Mouse (Mus musculus) liver, adult 2 months (tissue): ENCODE results near the gene Doxl2. TPM values are rescaled to one million over a fixed set of nuclear protein-coding genes. Genes with fewer than 3 reads are reported as not detected.
"Not testable (repeated sequence)": the region's sequence is repeated elsewhere in the genome, so short reads cannot be mapped to it uniquely, and the experiment has no call there.

Source experiments
- DNase-seq: peaks from one replicate; pipeline ENCODE4 v3.0.0-alpha.2; 2011; ENCODE audit warnings: low read depth, low spot score; ENCODE audit errors: extremely low read depth
- H3K27ac ChIP-seq: fragments of 200-500 bp; replicated peaks from 2 replicates; pipeline ENCODE4 v1.5.1; 2012; ENCODE audit warnings: low read depth, mild to moderate bottlenecking, control low read depth, inconsistent platforms, low read length; ENCODE audit not compliant: insufficient read depth
- H3K27me3 ChIP-seq: fragments of 200-500 bp; 2 replicates; pipeline ENCODE4 v1.6.1; 2012; ENCODE audit warnings: mild to moderate bottlenecking, moderate library complexity, low read length, inconsistent platforms; ENCODE audit not compliant: control insufficient read depth, insufficient read depth
- H3K36me3 ChIP-seq: fragments of 200-500 bp; 2 replicates; pipeline ENCODE4 v1.6.1; 2012; ENCODE audit warnings: low read length, inconsistent platforms; ENCODE audit not compliant: control insufficient read depth, insufficient read depth
- H3K4me1 ChIP-seq: fragments of 200-500 bp; 2 replicates; pipeline ENCODE4 v1.6.1; 2011; ENCODE audit warnings: low read length; ENCODE audit not compliant: control insufficient read depth, insufficient read depth
- H3K4me3 ChIP-seq: fragments of 200-500 bp; 2 replicates; pipeline ENCODE4 v1.5.1; 2011; ENCODE audit warnings: low read depth, mild to moderate bottlenecking, control low read depth, low read length, moderate library complexity; ENCODE audit not compliant: insufficient read depth
- H3K79me2 ChIP-seq: fragments of 200-500 bp; 2 replicates; pipeline ENCODE4 v1.6.1; 2012; ENCODE audit warnings: inconsistent platforms, mild to moderate bottlenecking, low read length, moderate library complexity; ENCODE audit not compliant: control insufficient read depth, insufficient read depth
- H3K9ac ChIP-seq: fragments of 200-500 bp; 2 replicates; pipeline ENCODE4 v1.6.1; 2012; ENCODE audit warnings: low read depth, mild to moderate bottlenecking, control low read depth, inconsistent platforms, low read length
- CTCF ChIP-seq: fragments of 200-500 bp; IDR thresholded peaks from 2 replicates; pipeline ENCODE4 v1.5.1; 2011; ENCODE audit warnings: low read depth, low read length, control low read depth
- POLR2A ChIP-seq: fragments of 200-500 bp; IDR thresholded peaks from 2 replicates; pipeline ENCODE4 v1.6.1; 2011; ENCODE audit warnings: low read length, control low read depth; ENCODE audit not compliant: insufficient read depth; ENCODE audit errors: extremely low read depth
- WGBS: fragments of 180-500 bp; shearing (Covaris S2); methylation state at CpG from one replicate; pipeline ENCODE4 v1.1.7; 2018; 5-methylcytosine and 5-hydroxymethylcytosine counted together
- polyA plus RNA-seq: library from polyadenylated mRNA; depleted of rRNA; stranded (reverse); fragments of >200 nt; gene quantifications from 2 replicates; pipeline ENCODE4 v1.2.3, GENCODE M21; 2012
- total RNA-seq: library from RNA; depleted of rRNA; stranded (reverse); fragments of >200 nt; gene quantifications from 2 replicates; pipeline ENCODE4 v1.2.3, GENCODE M21; 2014

Doxl2 gene
- total and polyA plus RNA-seq, 2 experiments, result not detected

DNA sequence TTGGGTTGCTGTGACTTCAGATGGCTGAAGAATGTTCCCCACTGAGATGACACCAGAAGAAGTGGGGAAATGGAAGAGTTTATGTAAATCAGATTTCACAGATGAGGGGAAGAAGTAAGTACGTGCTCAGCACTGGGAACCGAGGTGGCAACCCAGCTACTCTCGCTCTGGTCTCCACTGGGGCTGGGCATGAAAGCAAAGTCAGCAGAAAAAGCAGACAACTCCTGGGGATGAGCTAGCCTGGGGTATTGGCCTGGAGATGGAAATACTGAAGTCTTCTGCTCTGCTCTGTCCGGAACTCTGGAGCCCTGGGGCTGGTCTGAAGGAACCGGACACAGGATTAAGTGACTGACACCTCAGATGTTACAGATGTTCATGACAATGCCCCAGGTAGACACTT lies 20.6 kb upstream of the Doxl2 start:
- TF ChIP-seq CTCF (no peak), POLR2A (no peak)
- H3K4me1 ChIP-seq, result no peaks in the 10 kb centered on the region
- 91% methylated on average over 5 of the region's 5 CpGs for WGBS
- H3K27me3 ChIP-seq, result no peaks in the 10 kb centered on the region
- no peak overlapping the region for H3K27ac ChIP-seq
- no peak overlapping the region for H3K4me3 ChIP-seq
- H3K36me3 ChIP-seq, result no peaks in the 10 kb centered on the region
- no peaks in the 10 kb centered on the region for H3K79me2 ChIP-seq
- no peak overlapping the region for H3K9ac ChIP-seq
- no peak for DNase-seq

DNA sequence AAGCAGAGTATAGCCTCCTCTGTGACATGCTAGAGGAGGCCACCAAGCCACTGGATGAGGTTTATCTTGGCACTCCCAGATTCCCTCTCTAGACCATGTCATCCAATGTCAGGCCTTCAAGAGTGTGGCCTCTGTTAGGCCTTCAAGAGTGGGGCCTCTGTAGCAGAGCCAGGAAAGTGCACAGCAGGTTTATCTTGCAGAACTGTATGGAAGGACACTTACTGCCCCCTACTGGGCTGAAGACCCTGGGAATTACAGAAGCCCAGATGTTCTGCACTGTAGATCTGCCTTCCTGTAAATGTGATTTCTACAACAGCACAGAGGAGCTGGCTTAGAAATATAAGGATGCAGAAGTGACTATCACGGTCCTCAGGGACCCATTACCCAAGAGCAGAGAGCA lies 19.8 kb upstream of the Doxl2 start:
- WGBS, result 34% methylated on average over 1 of the region's 1 CpGs
- Histone ChIP-seq H3K27ac (no peak overlapping the region), H3K4me3 (no peak overlapping the region), H3K27me3 (no peaks in the 10 kb centered on the region), H3K36me3 (no peaks in the 10 kb centered on the region), H3K79me2 (no peaks in the 10 kb centered on the region), H3K9ac (no peak overlapping the region), H3K4me1 (no peaks in the 10 kb centered on the region)
- peak; percentile 37 for DNase-seq
- TF ChIP-seq POLR2A (no peak), CTCF (peak; percentile 56)

DNA sequence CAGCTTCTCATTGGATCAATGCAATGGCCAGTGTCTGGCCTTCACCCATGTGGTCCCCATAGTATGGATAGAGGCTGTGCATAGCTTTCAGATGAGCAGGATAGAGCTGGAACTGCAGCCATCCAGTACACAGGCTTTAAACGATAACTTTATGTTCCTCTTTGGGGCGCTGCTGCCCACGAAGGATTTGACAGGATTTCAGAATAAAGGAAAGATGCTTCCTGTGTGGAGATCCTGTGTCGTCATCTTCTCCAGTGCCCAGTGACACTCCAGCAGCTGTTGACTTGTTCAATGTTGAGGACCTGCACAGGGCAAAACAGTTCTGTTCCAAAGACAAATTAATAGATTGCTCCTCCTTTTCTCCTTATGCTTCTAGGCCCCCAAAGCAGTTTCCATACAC lies 18.0 kb upstream of the Doxl2 start:
- Histone ChIP-seq H3K4me3 (no peak overlapping the region), H3K4me1 (no peaks in the 10 kb centered on the region), H3K27me3 (no peaks in the 10 kb centered on the region), H3K36me3 (no peaks in the 10 kb centered on the region), H3K79me2 (no peaks in the 10 kb centered on the region), H3K9ac (no peak overlapping the region), H3K27ac (no peak overlapping the region)
- 81% methylated on average over 4 of the region's 4 CpGs for WGBS
- TF ChIP-seq CTCF (no peak), POLR2A (no peak)
- no peak for DNase-seq

DNA sequence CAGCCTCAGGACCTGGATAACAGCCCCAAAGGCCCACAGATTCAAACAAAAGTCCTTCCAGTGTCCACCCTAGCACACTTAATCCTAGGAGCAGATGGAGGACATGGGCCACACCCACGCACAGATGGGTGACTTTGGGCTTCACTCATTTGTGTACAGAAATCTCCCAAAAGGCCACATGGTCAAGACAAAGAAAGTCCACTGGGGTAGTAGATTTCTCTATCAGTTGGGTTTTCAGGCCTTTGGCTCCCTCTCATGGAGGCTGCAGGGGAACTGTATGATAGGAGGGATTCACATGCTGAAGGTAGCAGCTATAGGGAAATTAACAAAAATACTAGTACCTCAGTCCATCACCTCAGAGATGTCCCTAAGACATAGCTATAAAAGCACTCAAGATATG lies 16.7 kb upstream of the Doxl2 start:
- no peak for DNase-seq
- 62% methylated on average over 1 of the region's 1 CpGs for WGBS

DNA sequence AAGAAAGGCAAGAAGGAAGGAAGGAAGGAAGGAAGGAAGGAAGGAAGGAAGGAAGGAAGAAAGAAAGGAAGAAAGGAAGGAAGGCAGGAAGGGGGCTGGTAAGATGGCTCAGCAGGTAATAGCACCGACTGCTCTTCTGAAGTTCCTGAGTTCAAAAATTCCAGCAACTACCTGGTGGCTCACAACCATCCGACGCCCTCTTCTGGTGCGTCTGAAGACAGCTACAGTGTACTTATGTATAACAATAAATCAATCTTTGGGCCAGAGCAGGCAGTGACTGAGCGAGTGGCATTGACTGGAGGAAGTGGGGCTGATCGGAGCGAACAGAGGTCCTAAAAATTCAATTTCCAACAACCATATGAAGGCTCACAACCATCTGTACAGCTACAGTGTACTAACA lies 15.6 kb upstream of the Doxl2 start:
- H3K36me3 ChIP-seq, H3K4me3 ChIP-seq, H3K4me1 ChIP-seq, H3K9ac ChIP-seq, H3K27me3 ChIP-seq, H3K27ac ChIP-seq, H3K79me2 ChIP-seq: not testable (repeated sequence)
- TF ChIP-seq CTCF, result peak; percentile 29; the same call in 1 of the 2 replicates
- DNase-seq, result peak; percentile 27
- 31% methylated on average over 7 of the region's 7 CpGs for WGBS

More for the DNA sequence above, 16.7 kb upstream of the Doxl2 start:
- Histone ChIP-seq H3K27me3 (no peaks in the 10 kb centered on the region), H3K9ac (no peak overlapping the region), H3K27ac (no peak overlapping the region), H3K79me2 (no peaks in the 10 kb centered on the region), H3K4me1 (no peaks in the 10 kb centered on the region), H3K36me3 (no peaks in the 10 kb centered on the region), H3K4me3 (no peak overlapping the region)
- TF ChIP-seq POLR2A (no peak), CTCF (no peak)

DNA sequence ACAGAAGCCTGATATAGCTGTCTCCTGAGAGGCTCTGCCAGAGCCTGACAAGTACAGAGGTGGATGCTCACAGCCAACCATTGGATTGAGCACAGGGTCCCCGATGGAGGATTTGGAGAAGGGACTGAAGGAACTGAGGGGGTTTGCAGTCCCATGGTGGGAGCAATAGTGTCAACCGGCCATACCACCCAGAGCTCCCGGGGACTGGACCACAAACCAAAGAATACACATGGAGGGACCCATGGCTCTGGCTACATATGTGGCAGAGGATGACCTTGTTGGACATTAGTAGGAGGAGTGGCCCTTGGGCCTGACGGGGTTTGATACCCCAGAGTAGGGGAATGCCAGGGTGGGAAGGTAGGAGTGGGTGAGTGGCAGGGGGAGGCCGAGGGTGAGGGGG lies 8.1 kb upstream of the Doxl2 start:
- H3K4me3 ChIP-seq, H3K27ac ChIP-seq, H3K79me2 ChIP-seq, H3K27me3 ChIP-seq, H3K4me1 ChIP-seq, H3K36me3 ChIP-seq, H3K9ac ChIP-seq, DNase-seq: not testable (repeated sequence)
- 89% methylated on average over 5 of the region's 5 CpGs for WGBS
